Mouse (Mus musculus): Measurements from ENCODE around the gene Tbrg1. TPM values are rescaled to one million over a fixed set of nuclear protein-coding genes. Genes with fewer than 3 reads are reported as not detected.

The Tbrg1 gene
- 81.4 and 94.0 TPM in 2 replicates for polyA plus RNA-seq (2014; fragmentation: Nextera tagmentation; extraction: Ambion mirVana)

DNA sequence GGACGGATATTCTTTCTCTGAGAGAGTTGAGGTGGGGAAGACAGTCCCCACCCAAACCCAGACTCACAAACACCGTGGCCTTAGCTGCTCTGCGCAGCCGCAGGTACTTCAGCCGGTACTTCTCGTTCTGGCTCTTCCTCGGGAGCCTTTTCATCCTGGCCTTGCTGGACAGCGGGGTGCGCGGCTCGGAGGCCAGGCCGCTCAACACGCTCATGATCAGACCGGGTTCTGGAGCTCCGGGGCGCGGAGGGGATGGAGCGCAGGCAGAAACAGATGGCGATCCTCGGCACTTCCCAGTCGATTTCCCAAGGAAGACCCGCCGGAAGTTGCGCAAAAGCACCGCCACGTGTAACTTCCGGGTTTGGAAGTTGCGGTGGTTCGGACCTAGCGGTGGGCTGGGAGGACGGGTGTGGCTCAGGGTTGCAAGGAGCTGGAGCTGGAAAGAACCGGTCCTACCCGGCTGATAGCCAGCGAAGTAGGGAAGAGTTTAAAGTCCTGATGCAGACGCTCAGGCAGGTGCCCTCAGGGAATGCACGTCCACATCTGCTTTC lies at the start of gene Tbrg1:
TSS of gene Tbrg1 (minus strand) at position 382 of the 551 bp plus-strand sequence.
- peak within 1 kb of the TSS; percentile 64 for H3K9ac ChIP-seq (replicated peaks; ENCODE audit: low read depth, low read length)
- peak within 1 kb of the TSS; percentile 48 for H3K4me2 ChIP-seq (ENCODE audit: low read depth, low read length)
- WGBS, result under 1% methylated on average over 36 of the region's 36 CpGs
- H3K4me1 ChIP-seq (ENCODE audit: control insufficient read depth, insufficient read depth, low read length), result no peaks in the 10 kb centered on the region; the same call in 1 of the 2 replicates
- H3K9me3 ChIP-seq (ENCODE audit: control insufficient read depth, low read length), result no peaks in the 10 kb centered on the region
- no peaks in the 10 kb centered on the region for H3K27me3 ChIP-seq (ENCODE audit: control insufficient read depth, insufficient read depth, low read length)
- peak within 1 kb of the TSS; percentile 71 for H3K27ac ChIP-seq (ENCODE audit: low read depth, low read length)
- H3K36me3 ChIP-seq (ENCODE audit: control insufficient read depth, insufficient read depth, low read length), result peaks cover 13% of the 10 kb centered on the region; the same call in 1 of the 2 replicates
- H3K4me3 ChIP-seq (ENCODE audit: low read depth, low read length), result peak within 1 kb of the TSS; percentile 74
- peak; percentile 95 for ATAC-seq (ENCODE audit: low read depth)

DNA sequence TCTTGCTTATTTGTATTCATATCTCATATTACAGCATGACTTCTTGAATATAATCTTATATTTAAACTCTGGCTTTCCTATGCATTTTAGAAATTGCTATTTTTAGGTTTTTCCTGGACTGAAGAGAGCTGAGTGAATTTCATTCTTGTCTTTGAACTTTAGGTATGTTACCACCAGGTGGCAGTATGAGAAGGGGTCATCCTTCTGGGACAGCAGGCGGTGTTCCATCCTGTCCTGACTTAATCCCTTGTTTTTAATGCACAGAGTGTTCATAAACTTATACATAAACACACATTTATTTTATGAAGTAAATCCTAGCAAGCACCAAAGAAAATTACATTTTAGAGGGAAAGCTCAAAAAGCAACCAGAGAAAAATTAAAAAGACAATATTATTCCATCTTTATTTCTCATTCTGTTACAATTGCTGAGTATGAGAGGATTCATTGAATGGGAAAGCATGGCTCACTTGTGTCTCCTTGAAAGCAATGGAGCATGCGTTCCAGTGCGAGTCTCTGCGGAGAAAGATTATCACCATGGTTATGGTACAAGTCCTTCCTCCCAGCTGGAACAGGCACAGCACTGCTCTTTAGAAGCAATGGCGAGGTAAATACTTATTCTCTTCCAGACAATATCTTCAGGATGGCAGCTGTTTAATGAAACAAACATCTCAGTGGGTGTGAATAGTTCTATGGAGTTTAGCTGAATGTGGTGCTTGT lies 33.0 kb upstream of the Tbrg1 start:
- H3K4me3 ChIP-seq (ENCODE audit: low read depth, low read length), result no peak overlapping the region
- peak; percentile 44; the same call in 1 of the 2 replicates for ATAC-seq (ENCODE audit: low read depth)
- no peaks in the 10 kb centered on the region for H3K36me3 ChIP-seq (ENCODE audit: control insufficient read depth, insufficient read depth, low read length)
- no peak overlapping the region for H3K9ac ChIP-seq (replicated peaks; ENCODE audit: low read depth, low read length)
- H3K27ac ChIP-seq (ENCODE audit: low read depth, low read length), result no peak overlapping the region
- H3K4me2 ChIP-seq (ENCODE audit: low read depth, low read length), result no peak overlapping the region
- H3K9me3 ChIP-seq (ENCODE audit: control insufficient read depth, low read length), result no peaks in the 10 kb centered on the region
- no peaks in the 10 kb centered on the region for H3K27me3 ChIP-seq (ENCODE audit: control insufficient read depth, insufficient read depth, low read length)
- 54% methylated on average over 5 of the region's 5 CpGs for WGBS
- no peaks in the 10 kb centered on the region for H3K4me1 ChIP-seq (ENCODE audit: control insufficient read depth, insufficient read depth, low read length)

- no peak for ATAC-seq (ENCODE audit: low read depth)
- Histone ChIP-seq H3K9ac (replicated peaks; ENCODE audit: low read depth, low read length) (no peak overlapping the region), H3K27ac (ENCODE audit: low read depth, low read length) (no peak overlapping the region), H3K36me3 (ENCODE audit: control insufficient read depth, insufficient read depth, low read length) (no peaks in the 10 kb centered on the region), H3K27me3 (ENCODE audit: control insufficient read depth, insufficient read depth, low read length) (no peaks in the 10 kb centered on the region), H3K4me3 (ENCODE audit: low read depth, low read length) (no peak overlapping the region), H3K4me2 (ENCODE audit: low read depth, low read length) (no peak overlapping the region), H3K9me3 (ENCODE audit: control insufficient read depth, low read length) (no peaks in the 10 kb centered on the region), H3K4me1 (ENCODE audit: control insufficient read depth, insufficient read depth, low read length) (no peaks in the 10 kb centered on the region)
- WGBS, result 54% methylated on average over 3 of the region's 3 CpGs
These were observed 30.8 kb upstream of the Tbrg1 start for GRCm38 (mm10) chr9:37687941-37688303.

DNA sequence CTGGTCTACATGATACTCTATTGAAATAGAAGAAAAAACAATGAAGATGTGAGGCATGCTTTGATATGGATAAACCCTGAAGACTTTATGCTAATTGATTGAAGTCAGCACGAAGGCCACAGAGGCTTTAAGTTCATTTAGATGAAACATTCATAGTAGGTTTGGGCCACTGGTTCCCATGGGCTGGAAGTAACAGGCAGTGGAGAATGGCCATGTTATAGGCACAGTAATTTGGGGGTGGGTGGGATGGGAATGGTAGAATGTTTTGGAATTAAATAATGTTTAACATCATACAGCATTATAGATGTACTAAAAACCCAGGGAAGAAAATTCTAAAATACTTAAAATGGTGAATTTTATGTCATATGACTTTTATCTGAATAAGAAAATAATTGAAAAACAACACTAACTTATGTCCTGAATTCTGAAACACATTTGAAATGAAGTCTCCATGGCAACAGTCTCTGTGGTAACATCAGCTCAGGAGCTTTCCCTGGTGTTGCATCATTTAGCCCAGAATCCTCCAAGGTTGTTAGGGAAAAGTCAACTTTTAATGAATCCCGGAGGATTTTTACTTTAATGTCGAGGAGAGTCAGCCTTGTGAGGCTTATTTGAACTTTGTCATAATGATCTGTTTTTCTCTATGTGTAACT lies 30.3 kb upstream of the Tbrg1 start:
- no peaks in the 10 kb centered on the region for H3K36me3 ChIP-seq (ENCODE audit: control insufficient read depth, insufficient read depth, low read length)
- no peak overlapping the region for H3K27ac ChIP-seq (ENCODE audit: low read depth, low read length)
- no peaks in the 10 kb centered on the region for H3K9me3 ChIP-seq (ENCODE audit: control insufficient read depth, low read length)
- no peak overlapping the region for H3K4me3 ChIP-seq (ENCODE audit: low read depth, low read length)
- no peak overlapping the region for H3K4me2 ChIP-seq (ENCODE audit: low read depth, low read length)
- no peak overlapping the region for H3K9ac ChIP-seq (replicated peaks; ENCODE audit: low read depth, low read length)
- no peaks in the 10 kb centered on the region for H3K4me1 ChIP-seq (ENCODE audit: control insufficient read depth, insufficient read depth, low read length)
- 75% methylated on average over 3 of the region's 3 CpGs for WGBS
- no peaks in the 10 kb centered on the region for H3K27me3 ChIP-seq (ENCODE audit: control insufficient read depth, insufficient read depth, low read length)
- ATAC-seq (ENCODE audit: low read depth), result no peak

DNA sequence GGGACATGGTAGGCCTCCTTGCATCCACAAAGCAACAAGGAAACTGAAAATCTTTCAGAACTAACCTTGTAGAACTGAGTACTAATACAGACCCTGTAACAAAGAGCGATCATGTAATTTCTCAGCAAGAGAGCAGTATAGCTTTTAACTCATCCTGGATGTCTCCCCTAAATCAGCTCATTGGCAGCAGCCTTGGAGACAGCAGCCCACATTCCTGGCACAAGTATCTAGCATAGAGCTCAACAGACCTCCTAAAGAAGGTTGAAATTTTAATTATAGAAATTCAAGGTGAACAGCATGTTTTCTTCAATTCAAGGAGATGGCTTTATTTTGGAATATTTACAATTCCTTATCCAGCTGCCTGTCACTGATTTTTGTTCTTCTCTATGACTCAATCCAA lies 24.0 kb upstream of the Tbrg1 start:
- ATAC-seq (ENCODE audit: low read depth), result no peak
- Histone ChIP-seq H3K4me1 (ENCODE audit: control insufficient read depth, insufficient read depth, low read length) (no peaks in the 10 kb centered on the region), H3K4me2 (ENCODE audit: low read depth, low read length) (no peak overlapping the region), H3K27me3 (ENCODE audit: control insufficient read depth, insufficient read depth, low read length) (no peaks in the 10 kb centered on the region), H3K4me3 (ENCODE audit: low read depth, low read length) (no peak overlapping the region), H3K9me3 (ENCODE audit: control insufficient read depth, low read length) (no peaks in the 10 kb centered on the region), H3K27ac (ENCODE audit: low read depth, low read length) (no peak overlapping the region), H3K36me3 (ENCODE audit: control insufficient read depth, insufficient read depth, low read length) (no peaks in the 10 kb centered on the region), H3K9ac (replicated peaks; ENCODE audit: low read depth, low read length) (no peak overlapping the region)
- WGBS, result 91% methylated on average over 1 of the region's 1 CpGs

DNA sequence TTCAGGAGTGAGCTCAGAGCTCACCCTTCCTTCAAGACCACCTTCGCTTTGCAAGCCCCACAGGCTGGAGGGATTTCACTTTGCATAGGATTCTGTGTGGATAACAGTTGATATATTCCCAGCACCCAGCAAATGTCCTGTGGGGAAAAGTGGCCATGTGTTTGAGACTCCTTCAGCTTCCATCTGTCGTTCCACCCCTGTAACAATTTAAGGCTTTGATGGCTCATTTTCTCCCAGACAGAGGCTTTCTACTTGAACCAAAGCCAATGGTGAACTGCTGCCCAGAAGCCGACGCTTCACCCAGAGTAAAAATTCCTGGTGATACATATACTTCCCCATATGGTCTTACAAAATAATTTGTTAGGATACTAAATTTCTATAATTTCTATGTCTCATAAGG lies 18.2 kb upstream of the Tbrg1 start:
- H3K4me3 ChIP-seq (ENCODE audit: low read depth, low read length), result no peak overlapping the region
- WGBS, result 77% methylated on average over 4 of the region's 4 CpGs
- H3K4me1 ChIP-seq (ENCODE audit: control insufficient read depth, insufficient read depth, low read length), result no peaks in the 10 kb centered on the region
- no peaks in the 10 kb centered on the region for H3K36me3 ChIP-seq (ENCODE audit: control insufficient read depth, insufficient read depth, low read length)
- no peak overlapping the region for H3K4me2 ChIP-seq (ENCODE audit: low read depth, low read length)
- H3K27ac ChIP-seq (ENCODE audit: low read depth, low read length), result no peak overlapping the region
- no peaks in the 10 kb centered on the region for H3K27me3 ChIP-seq (ENCODE audit: control insufficient read depth, insufficient read depth, low read length)
- ATAC-seq (ENCODE audit: low read depth), result no peak
- H3K9me3 ChIP-seq (ENCODE audit: control insufficient read depth, low read length), result no peaks in the 10 kb centered on the region
- H3K9ac ChIP-seq (replicated peaks; ENCODE audit: low read depth, low read length), result no peak overlapping the region

GRCm38 (mm10) chr9:37670261-37670660 lies 13.1 kb upstream of the Tbrg1 start:
- H3K4me1 ChIP-seq (ENCODE audit: control insufficient read depth, insufficient read depth, low read length), result no peaks in the 10 kb centered on the region
- no peak overlapping the region for H3K27ac ChIP-seq (ENCODE audit: low read depth, low read length)
- H3K4me2 ChIP-seq (ENCODE audit: low read depth, low read length), result no peak overlapping the region
- H3K4me3 ChIP-seq (ENCODE audit: low read depth, low read length), result no peak overlapping the region
- WGBS, result 92% methylated on average over 3 of the region's 3 CpGs
- H3K27me3 ChIP-seq (ENCODE audit: control insufficient read depth, insufficient read depth, low read length), result no peaks in the 10 kb centered on the region
- no peaks in the 10 kb centered on the region for H3K9me3 ChIP-seq (ENCODE audit: control insufficient read depth, low read length)
- no peak for ATAC-seq (ENCODE audit: low read depth)
- H3K36me3 ChIP-seq (ENCODE audit: control insufficient read depth, insufficient read depth, low read length), result no peaks in the 10 kb centered on the region
- H3K9ac ChIP-seq (replicated peaks; ENCODE audit: low read depth, low read length), result no peak overlapping the region

DNA sequence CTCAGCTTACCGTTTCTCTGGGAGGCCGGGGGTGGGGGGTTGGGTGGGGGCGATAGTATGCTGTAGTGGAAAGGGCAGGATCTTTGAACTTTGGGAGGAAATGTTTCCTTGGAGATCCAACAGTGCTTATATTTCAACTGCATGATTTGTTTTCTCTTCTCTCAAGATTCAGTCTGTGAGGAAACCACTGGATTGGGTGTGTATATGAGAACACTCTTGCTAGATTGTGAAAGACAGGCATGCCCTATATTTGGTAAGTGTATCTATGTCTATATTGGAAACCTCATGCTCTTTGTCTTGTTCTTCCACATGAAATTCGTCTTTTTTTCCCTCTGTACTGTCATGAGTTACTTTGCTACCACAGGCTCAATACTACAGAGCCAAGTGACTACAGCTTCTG lies 12.6 kb upstream of the Tbrg1 start:
- 64% methylated on average over 4 of the region's 4 CpGs for WGBS
- Histone ChIP-seq H3K27ac (ENCODE audit: low read depth, low read length) (no peak overlapping the region), H3K4me2 (ENCODE audit: low read depth, low read length) (no peak overlapping the region), H3K36me3 (ENCODE audit: control insufficient read depth, insufficient read depth, low read length) (no peaks in the 10 kb centered on the region), H3K4me1 (ENCODE audit: control insufficient read depth, insufficient read depth, low read length) (no peaks in the 10 kb centered on the region), H3K9ac (replicated peaks; ENCODE audit: low read depth, low read length) (no peak overlapping the region), H3K27me3 (ENCODE audit: control insufficient read depth, insufficient read depth, low read length) (no peaks in the 10 kb centered on the region), H3K9me3 (ENCODE audit: control insufficient read depth, low read length) (no peaks in the 10 kb centered on the region), H3K4me3 (ENCODE audit: low read depth, low read length) (no peak overlapping the region)
- no peak for ATAC-seq (ENCODE audit: low read depth)

- H3K9ac ChIP-seq (replicated peaks; ENCODE audit: low read depth, low read length), result no peak within 1 kb of the TSS
- WGBS, result 69% methylated on average over 6 of the region's 6 CpGs
- H3K9me3 ChIP-seq (ENCODE audit: control insufficient read depth, low read length), result no peaks in the 10 kb centered on the region
- H3K36me3 ChIP-seq (ENCODE audit: control insufficient read depth, insufficient read depth, low read length), result no peaks in the 10 kb centered on the region
- H3K27me3 ChIP-seq (ENCODE audit: control insufficient read depth, insufficient read depth, low read length), result no peaks in the 10 kb centered on the region
- no peak within 1 kb of the TSS for H3K4me3 ChIP-seq (ENCODE audit: low read depth, low read length)
- ATAC-seq (ENCODE audit: low read depth), result no peak
- no peaks in the 10 kb centered on the region for H3K4me1 ChIP-seq (ENCODE audit: control insufficient read depth, insufficient read depth, low read length)
- H3K27ac ChIP-seq (ENCODE audit: low read depth, low read length), result no peak within 1 kb of the TSS
- no peak within 1 kb of the TSS for H3K4me2 ChIP-seq (ENCODE audit: low read depth, low read length)
These were observed 12.0 kb upstream of the Tbrg1 start, which contains the start of gene Panx3 for GRCm38 (mm10) chr9:37669115-37669514. Panx3 (minus strand) TSS chr9:37669235.

Data from neural tube, embryonic 14.5 days (tissue).